Mouse (Mus musculus): ENCODE results near the gene Gm20498.

The Gm20498 gene

DNA sequence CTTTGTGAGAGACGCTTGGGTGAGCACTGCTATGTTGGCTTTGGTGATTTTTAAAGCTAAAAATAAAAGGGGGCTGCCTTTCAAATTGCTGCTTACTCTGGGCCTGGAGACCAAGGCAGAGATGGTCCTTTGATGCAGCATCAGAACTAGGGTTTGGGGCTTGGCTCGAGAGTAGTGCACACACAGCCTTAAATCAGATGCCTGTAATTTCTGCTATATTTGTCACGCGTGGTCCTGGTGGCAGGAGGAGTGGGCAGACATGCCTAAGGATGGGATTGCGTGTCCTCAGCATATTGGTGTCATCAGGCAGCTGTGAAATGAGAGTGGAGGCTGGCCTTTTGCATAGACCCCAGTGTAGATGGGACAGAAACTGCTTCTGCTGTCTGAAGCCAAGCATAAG, 198.9 kb downstream of the Gm20498 start:
- in situ Hi-C loops (cut with MboI; ENCODE audit: low sequenced_read_pairs): no loop called here

DNA sequence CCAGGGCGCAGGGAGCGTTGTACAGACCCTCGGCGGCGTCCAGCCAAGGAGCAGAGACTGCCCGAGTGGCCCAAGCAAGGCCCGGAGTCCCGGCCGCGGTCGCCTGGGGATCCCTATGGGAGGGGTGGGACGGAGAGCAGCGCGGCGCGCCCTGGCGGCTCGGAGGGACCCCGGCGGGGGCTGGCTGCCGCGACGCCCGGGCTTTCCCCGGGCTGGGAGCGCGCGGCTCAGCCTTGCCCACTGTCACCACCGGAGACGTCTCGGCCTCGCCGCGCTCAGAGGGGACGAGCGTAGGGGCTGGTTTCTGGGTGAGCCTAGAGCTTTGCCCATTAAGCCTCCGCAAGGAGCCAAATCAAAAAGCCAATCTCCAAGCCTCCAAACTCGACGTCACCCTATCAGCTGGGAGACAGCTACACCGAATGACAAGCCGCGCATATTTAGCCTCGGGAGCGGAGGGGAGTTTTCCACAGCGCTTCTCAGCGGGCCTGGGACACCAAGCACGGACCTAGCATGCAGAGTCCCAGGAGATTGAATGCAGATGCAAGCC, 199.8 kb downstream of the Gm20498 start, which contains the start of gene Slc8a3:
Slc8a3 (minus strand) TSS at position 306 of the 547 bp plus-strand sequence.
- in situ Hi-C loops (cut with MboI; ENCODE audit: low sequenced_read_pairs): no loop called here

DNA sequence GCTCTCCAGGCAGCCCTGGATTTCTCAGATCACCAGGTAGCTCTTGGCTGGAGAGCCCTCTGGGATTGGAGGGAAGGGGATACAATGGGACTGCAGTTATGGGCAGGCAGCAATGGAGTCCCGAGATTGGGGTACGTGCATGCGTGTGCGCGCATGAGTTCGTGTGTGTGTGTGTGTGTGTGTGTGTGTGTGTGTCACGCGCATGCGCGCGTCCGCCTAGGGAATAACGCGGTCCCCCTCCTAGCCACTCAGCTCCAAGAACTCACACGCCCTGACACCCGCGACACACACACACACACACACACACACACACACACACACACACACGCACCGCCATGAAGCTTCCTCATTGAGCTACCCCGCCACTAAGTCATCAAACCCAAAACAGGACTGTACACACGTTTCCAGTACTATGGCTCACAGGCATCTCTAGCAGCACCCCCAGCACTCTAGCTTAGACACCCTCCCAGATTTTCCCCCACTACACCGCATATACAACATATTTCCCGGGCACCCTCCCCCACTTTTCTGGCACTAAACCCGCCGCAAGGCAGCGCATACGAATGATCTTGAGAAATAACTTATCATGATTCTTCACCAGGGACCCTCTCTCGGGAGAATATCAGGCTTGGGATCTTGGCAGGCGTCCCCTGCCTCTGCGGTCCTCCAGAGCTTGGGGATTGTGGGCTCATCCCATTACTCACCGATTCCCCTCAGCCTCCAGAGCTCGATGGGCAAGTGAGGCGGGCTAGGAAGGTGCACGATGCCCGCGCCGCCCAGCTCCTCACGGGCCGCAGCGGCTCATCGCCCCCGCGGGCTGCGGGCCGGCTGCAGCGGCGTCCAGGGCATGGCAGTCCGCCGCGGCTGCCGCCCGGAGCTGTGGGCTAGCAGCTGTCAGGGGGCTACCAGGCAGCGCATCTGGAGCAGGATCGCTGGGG, 200.5 kb downstream of the Gm20498 start:
- in situ Hi-C loops (cut with MboI; ENCODE audit: low sequenced_read_pairs): no loop called here

DNA sequence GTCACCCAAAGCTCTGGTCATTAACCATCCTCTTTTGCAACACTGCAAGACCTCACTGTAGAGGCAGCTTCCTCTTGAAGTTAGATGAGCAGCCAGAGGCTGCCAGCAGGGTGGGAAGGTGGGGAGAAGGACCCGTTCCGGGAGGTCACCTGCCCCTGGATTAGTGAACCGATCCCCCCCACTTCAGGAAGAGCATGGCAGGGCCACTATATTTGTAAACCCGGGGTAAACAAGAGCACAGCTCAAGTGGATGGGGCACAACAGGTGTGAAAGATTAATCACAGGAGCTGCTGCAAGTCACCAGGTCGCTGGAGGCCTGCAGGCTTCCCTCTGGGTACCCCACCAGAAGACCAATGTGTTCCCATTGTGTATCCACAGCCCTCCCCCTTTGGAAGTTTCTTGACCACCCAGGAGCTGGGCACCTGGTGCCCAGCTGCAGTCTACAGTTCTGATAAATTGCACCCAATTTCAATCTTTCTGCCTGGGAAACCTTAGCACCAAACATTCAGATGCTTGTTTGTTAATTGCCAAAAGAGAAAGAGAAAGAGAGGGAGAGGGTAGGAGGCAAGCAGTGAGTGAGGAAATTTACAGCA, 201.6 kb downstream of the Gm20498 start:
- in situ Hi-C loops (cut with MboI; ENCODE audit: low sequenced_read_pairs): no loop called here

DNA sequence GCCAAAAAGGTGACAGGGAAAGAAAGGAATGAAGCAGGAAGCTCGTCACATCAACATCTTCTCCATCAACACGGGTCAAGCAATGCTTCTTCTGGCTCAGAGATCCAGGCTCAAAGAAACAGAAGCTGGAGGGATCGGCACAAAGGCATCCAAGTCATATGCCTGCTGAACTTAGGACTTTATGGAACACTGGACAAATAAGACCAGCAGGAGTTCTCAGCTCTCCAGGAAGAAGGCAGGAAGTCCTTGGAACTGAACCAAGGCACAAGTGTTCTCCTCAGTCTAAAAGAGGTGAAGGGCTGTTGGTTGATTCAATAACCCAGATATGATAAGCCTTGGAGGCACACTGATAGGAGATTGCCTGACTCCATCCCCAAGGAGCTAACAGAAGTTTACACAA, 207.7 kb downstream of the Gm20498 start:
- in situ Hi-C loops (cut with MboI; ENCODE audit: low sequenced_read_pairs): no loop called here

DNA sequence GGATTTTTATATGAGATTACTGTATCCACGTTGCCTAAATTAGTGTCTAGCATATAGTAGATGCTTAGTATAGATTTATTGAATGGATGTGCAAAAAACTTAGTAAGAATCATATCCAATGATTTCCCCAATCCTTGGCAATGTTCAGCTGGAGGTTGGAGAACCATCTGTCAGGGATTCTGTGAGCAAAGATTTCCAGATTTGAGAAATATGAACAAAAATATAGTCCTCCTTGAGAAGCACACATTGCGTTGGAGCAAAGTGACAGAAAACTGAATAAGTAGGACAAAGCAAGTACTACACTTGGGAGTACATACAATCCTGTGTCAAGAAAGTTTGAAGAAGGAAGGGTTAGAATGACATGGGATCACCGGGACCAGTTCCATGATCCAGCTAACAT, 208.6 kb downstream of the Gm20498 start:
- in situ Hi-C loops (cut with MboI; ENCODE audit: low sequenced_read_pairs): no loop called here

DNA sequence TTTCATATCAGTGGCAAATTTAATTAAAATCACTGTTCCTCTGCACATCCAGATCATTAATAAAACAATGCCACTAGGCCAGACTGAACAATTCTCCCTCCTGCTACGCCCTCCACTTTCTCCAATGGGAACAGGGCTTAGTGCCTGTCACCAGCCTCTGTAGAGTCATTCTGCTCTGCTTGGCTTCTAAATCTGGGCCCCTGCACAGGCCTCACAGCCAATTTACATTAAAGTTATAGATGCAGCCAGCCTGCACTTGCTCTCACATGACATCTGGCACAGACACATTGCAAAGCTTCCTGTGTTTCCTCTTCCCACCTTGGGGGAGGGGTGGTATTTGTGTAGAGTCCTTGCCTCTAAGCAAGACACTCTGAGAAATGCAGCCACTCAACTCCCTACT, 211.7 kb downstream of the Gm20498 start:
- in situ Hi-C loops (cut with MboI; ENCODE audit: low sequenced_read_pairs): no loop called here

DNA sequence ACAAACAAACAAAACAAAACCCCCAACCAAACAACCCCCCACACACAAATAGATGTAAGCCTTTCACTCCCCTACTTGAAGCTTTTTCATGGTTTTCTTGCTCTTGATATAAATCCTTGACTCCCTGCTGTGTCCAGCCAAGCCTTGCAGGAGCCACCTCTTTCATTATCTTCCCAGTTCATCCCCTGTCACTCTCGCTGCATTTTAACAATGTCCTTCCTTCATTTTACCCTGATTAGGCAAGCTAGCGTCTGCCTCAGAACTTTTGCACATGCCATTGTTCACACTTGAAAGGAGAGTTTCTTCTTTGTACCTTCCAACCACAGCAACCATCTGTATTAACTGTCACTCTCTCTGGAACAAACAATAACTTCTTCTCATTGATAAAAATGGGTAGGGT, 214.9 kb downstream of the Gm20498 start:
- in situ Hi-C loops (cut with MboI; ENCODE audit: low sequenced_read_pairs): no loop called here

DNA sequence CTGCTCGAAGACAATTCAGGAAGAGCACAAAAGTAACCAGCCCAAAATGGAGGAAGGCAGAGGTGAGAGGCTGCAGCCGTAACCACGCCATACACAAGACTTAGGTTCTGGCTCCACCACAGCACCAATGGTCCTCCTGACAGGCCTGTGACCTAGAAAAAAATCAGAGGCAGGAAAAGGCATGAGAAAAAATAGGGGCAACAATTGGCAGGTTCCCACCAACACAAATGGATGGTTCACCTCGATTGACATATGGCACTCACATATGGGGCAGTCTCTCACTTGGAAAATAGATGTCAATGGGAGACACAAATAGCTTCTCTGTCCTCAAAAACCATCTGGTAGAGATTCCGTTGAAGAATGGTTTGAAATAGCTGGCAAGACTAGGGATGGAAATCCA, 216.8 kb downstream of the Gm20498 start:
- in situ Hi-C loops (cut with MboI; ENCODE audit: low sequenced_read_pairs): no loop called here

Data from CH12F3 (cell line).